Mouse (Mus musculus) neural tube, embryonic 11.5 days (tissue): ENCODE measurements around the gene Lsm14a. TPM values are rescaled to one million over a fixed set of nuclear protein-coding genes. Genes with fewer than 3 reads are reported as not detected.

Source experiments
- ATAC-seq: fragments of 200-750 bp; cut with Nextera tagmentation; 2 replicates; pipeline ENCODE4 v1.8.0; 2017; ENCODE audit warnings: moderate number of reproducible peaks, mild to moderate bottlenecking, moderate TSS enrichment, moderate library complexity; ENCODE audit not compliant: insufficient read depth, low FRiP score, low TSS enrichment
- DNase-seq: peaks from one replicate; pipeline ENCODE4 v3.0.0-alpha.2; 2015; ENCODE audit warnings: low spot score
- H3K27ac ChIP-seq: fragments of 300-500 bp; sonication (generic); 2 replicates; pipeline ENCODE4 v1.5.1; 2014; ENCODE audit warnings: low read depth, mild to moderate bottlenecking, low read length
- H3K27me3 ChIP-seq: fragments of 300-500 bp; sonication (generic); 2 replicates; pipeline ENCODE4 v1.6.1; 2014; ENCODE audit warnings: mild to moderate bottlenecking, low read length, mixed read lengths; ENCODE audit not compliant: control insufficient read depth, insufficient read depth
- H3K36me3 ChIP-seq: fragments of 300-500 bp; sonication (generic); 2 replicates; pipeline ENCODE4 v1.6.1; 2014; ENCODE audit warnings: mild to moderate bottlenecking, low read length, moderate library complexity, mixed read lengths; ENCODE audit not compliant: control insufficient read depth, insufficient read depth
- H3K4me1 ChIP-seq: fragments of 300-500 bp; sonication (generic); 2 replicates; pipeline ENCODE4 v1.6.1; 2014; ENCODE audit warnings: low read length, mixed read lengths; ENCODE audit not compliant: control insufficient read depth, insufficient read depth
- H3K4me2 ChIP-seq: fragments of 300-500 bp; sonication (generic); 2 replicates; pipeline ENCODE4 v1.6.1; 2014; ENCODE audit warnings: low read depth, mild to moderate bottlenecking, moderate library complexity
- H3K4me3 ChIP-seq: fragments of 300-500 bp; sonication (generic); 2 replicates; pipeline ENCODE4 v1.5.1; 2014; ENCODE audit warnings: low read depth, low read length
- H3K9ac ChIP-seq: fragments of 300-500 bp; sonication (generic); 2 replicates; pipeline ENCODE4 v1.6.1; 2014; ENCODE audit warnings: mild to moderate bottlenecking, low read length
- H3K9me3 ChIP-seq: fragments of 300-500 bp; sonication (generic); 2 replicates; pipeline ENCODE4 v1.6.1; 2016; ENCODE audit warnings: low read length; ENCODE audit not compliant: control insufficient read depth
- WGBS: fragments of 180-500 bp; shearing (Covaris S2); extraction: QIAGEN DNeasy Blood & Tissue Kit; methylation state at CpG from one replicate; pipeline ENCODE4 v1.1.7; 2014; 5-methylcytosine and 5-hydroxymethylcytosine counted together
- polyA plus RNA-seq: library from polyadenylated mRNA; unstranded; fragments of >200 nt; fragmentation: Nextera tagmentation; extraction: Ambion mirVana; gene quantifications from 2 replicates; pipeline ENCODE4 v1.2.1, GENCODE M21; 2014

Lsm14a gene
- polyA plus RNA-seq, 1 experiment from 2014 or later = 63.9 TPM

- Histone ChIP-seq H3K4me1 (no peaks in the 10 kb centered on the region), H3K4me3 (no peak overlapping the region), H3K4me2 (no peak overlapping the region), H3K9me3 (no peaks in the 10 kb centered on the region), H3K36me3 (peaks cover 27% of the 10 kb centered on the region), H3K9ac (no peak overlapping the region), H3K27ac (no peak overlapping the region), H3K27me3 (no peaks in the 10 kb centered on the region)
- DNase-seq = no peak
- no peak for ATAC-seq
- 93% methylated on average over 5 of the region's 5 CpGs for WGBS
Observed at GRCm38 (mm10) chr7:34350166-34350565, 42.9 kb downstream of the Lsm14a start.

DNA sequence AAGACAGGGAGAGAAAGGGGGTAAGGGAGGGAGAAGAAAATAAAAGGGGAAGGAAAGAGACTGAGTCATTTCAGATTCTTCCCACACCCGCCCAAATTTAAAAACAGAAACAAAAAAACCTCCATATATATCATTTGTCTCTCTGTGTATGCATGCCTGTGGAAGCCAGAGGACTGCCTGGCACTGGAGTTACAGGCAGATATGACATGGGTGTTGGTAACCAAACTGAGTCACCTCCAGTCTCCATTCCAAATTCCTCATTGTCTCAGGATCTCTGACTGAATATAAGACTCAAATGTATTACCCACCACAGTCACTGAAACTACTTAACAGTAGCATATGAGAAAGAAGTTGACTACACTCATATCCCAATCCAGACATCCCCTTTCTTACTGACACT lies 45.1 kb downstream of the Lsm14a start:
- peaks cover 28% of the 10 kb centered on the region for H3K36me3 ChIP-seq
- WGBS = 85% methylated on average over 1 of the region's 1 CpGs
- DNase-seq = no peak
- no peak for ATAC-seq
- H3K4me3 ChIP-seq = no peak overlapping the region
- H3K9me3 ChIP-seq = no peaks in the 10 kb centered on the region
- no peak overlapping the region for H3K27ac ChIP-seq
- no peaks in the 10 kb centered on the region for H3K27me3 ChIP-seq
- H3K4me2 ChIP-seq = no peak overlapping the region
- no peaks in the 10 kb centered on the region for H3K4me1 ChIP-seq
- H3K9ac ChIP-seq = no peak overlapping the region

GRCm38 (mm10) chr7:34347041-34347440 lies 46.1 kb downstream of the Lsm14a start:
- Histone ChIP-seq H3K9me3 (no peaks in the 10 kb centered on the region), H3K27ac (no peak overlapping the region), H3K27me3 (no peaks in the 10 kb centered on the region), H3K4me3 (no peak overlapping the region), H3K4me2 (no peak overlapping the region), H3K9ac (no peak overlapping the region), H3K4me1 (no peaks in the 10 kb centered on the region), H3K36me3 (peaks cover 29% of the 10 kb centered on the region)
- ATAC-seq = no peak
- DNase-seq = no peak
- WGBS = 97% methylated on average over 3 of the region's 3 CpGs

DNA sequence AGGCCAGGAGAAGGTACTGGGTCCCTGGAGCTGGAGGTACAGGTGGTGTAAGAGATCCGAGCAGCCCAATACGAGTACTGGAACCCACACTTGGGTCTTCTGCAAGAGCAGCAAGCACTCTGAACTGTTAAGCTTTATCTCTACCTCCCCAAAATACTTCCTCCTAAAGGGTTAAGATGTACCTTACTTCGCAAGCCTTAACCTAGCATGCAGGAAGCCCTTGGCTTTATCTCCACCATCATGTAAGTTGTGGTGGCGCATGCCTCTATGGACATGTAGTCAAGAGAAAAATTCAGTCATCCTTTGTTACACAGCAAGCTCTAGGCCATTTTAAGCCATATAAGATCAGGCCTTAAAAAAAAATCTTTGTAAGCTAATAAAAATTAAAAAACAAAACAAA lies 46.6 kb downstream of the Lsm14a start:
- peaks cover 26% of the 10 kb centered on the region for H3K36me3 ChIP-seq

DNA sequence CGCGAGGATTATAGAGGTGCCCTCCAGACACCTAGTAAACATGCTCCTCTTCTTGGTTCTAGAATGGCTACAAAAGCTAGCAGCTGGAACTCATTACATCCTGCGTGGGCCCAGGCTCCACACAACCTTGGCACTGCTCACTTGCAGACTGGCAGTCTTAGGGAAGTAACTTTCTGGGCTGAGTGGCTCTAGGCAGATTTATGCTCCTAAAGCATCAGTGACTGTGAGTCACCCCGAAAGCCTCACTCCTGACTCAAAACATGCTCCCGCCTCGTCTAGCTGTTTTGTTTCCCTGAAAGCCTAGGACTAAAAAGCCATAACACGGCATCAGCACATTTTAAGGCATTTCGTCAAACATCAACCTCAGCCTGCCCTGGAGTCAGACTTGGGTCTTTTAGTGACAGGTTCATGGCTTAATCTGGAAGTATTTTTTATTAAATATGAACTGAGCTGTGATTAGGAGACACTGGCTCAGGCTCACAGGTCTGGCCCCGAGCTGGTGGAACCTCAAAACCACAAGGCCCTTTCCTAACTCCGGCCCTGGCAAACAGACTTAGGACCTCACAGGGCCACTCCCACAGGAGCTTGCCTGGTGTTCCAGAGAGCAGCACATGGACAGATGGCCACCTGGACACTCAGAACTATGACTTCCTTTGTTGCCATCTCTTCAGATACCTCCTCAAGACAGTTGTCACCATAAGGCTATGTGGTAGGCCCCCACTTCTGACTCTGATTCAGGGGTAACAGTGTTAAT lies 50.9 kb downstream of the Lsm14a start:
- Histone ChIP-seq H3K36me3 (peaks cover 7% of the 10 kb centered on the region), H3K9me3 (no peaks in the 10 kb centered on the region), H3K4me3 (no peak overlapping the region), H3K4me2 (no peak overlapping the region), H3K27ac (no peak overlapping the region), H3K9ac (no peak overlapping the region), H3K27me3 (no peaks in the 10 kb centered on the region), H3K4me1 (no peaks in the 10 kb centered on the region)
- ATAC-seq (no peak), DNase-seq (no peak)
- 95% methylated on average over 10 of the region's 10 CpGs for WGBS

More for the DNA sequence above, 46.6 kb downstream of the Lsm14a start:
- no peak overlapping the region for H3K4me2 ChIP-seq
- no peaks in the 10 kb centered on the region for H3K9me3 ChIP-seq
- no peak overlapping the region for H3K4me3 ChIP-seq
- 97% methylated on average over 4 of the region's 4 CpGs for WGBS
- DNase-seq = no peak
- no peaks in the 10 kb centered on the region for H3K27me3 ChIP-seq
- ATAC-seq = no peak
- no peaks in the 10 kb centered on the region for H3K4me1 ChIP-seq
- H3K9ac ChIP-seq = no peak overlapping the region
- no peak overlapping the region for H3K27ac ChIP-seq

DNA sequence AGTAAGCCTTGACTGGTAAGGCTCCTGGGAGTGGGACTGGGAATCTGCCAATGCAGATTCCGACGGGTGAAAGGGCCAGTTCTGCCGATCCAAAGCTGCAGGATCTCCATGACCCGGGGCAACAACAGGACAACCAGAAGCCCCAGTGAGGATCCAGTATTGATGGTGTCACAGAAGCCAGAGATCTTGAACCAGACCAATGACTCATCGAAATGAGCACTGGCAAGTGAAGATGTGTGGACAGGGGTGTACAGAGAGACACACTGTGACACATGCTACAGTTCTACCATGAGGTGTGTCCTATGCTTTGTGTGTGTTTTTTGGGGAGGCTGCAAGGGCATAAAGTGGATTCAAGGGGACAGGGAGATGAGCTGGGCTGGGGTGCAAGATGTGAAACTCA lies 52.3 kb downstream of the Lsm14a start:
- H3K27ac ChIP-seq = no peak overlapping the region
- no peak overlapping the region for H3K9ac ChIP-seq
- no peaks in the 10 kb centered on the region for H3K27me3 ChIP-seq
- H3K36me3 ChIP-seq = peaks cover 6% of the 10 kb centered on the region
- no peak for DNase-seq
- H3K4me3 ChIP-seq = no peak overlapping the region
- WGBS = 90% methylated on average over 5 of the region's 5 CpGs
- H3K4me2 ChIP-seq = no peak overlapping the region
- H3K4me1 ChIP-seq = no peaks in the 10 kb centered on the region
- no peaks in the 10 kb centered on the region for H3K9me3 ChIP-seq
- ATAC-seq = no peak

GRCm38 (mm10) chr7:34339164-34339489 lies 54.0 kb downstream of the Lsm14a start:
- Histone ChIP-seq H3K9me3 (no peaks in the 10 kb centered on the region), H3K27me3 (no peaks in the 10 kb centered on the region), H3K4me2 (no peak overlapping the region), H3K27ac (no peak overlapping the region), H3K36me3 (peaks cover 5% of the 10 kb centered on the region), H3K4me3 (no peak overlapping the region), H3K4me1 (no peaks in the 10 kb centered on the region), H3K9ac (no peak overlapping the region)
- DNase-seq (no peak), ATAC-seq (no peak)
- WGBS = 82% methylated on average over 5 of the region's 5 CpGs

GRCm38 (mm10) chr7:34338445-34339163 lies 54.5 kb downstream of the Lsm14a start:
- Histone ChIP-seq H3K4me1 (no peaks in the 10 kb centered on the region), H3K9ac (no peak overlapping the region), H3K36me3 (peaks cover 5% of the 10 kb centered on the region), H3K4me2 (no peak overlapping the region), H3K9me3 (no peaks in the 10 kb centered on the region), H3K4me3 (no peak overlapping the region), H3K27ac (no peak overlapping the region), H3K27me3 (no peaks in the 10 kb centered on the region)
- 69% methylated on average over 9 of the region's 9 CpGs for WGBS
- DNase-seq = no peak
- no peak for ATAC-seq

- H3K9me3 ChIP-seq = no peaks in the 10 kb centered on the region
- no peak for ATAC-seq
- H3K36me3 ChIP-seq = no peaks in the 10 kb centered on the region; the same call in 1 of the 2 replicates
- no peak overlapping the region for H3K9ac ChIP-seq
- 79% methylated on average over 2 of the region's 2 CpGs for WGBS
- H3K27ac ChIP-seq = no peak overlapping the region
- DNase-seq = no peak
- H3K4me1 ChIP-seq = no peaks in the 10 kb centered on the region
- H3K4me3 ChIP-seq = no peak overlapping the region
- no peaks in the 10 kb centered on the region for H3K27me3 ChIP-seq
- H3K4me2 ChIP-seq = no peak overlapping the region
Observed at GRCm38 (mm10) chr7:34337268-34337667, 55.8 kb downstream of the Lsm14a start.
